Mouse (Mus musculus): Measurements from ENCODE around the gene Cgnl1. TPM values are rescaled to one million over a fixed set of nuclear protein-coding genes. Genes with fewer than 3 reads are reported as not detected.
A peak's percentile ranks its signal among the peaks of the same experiment; 100 is the strongest.

Cgnl1 gene
- total RNA-seq, 2 experiments from 2014 or later = 12.0 to 13.1 TPM

GRCm38 (mm10) chr9:71716995-71717394, 54.4 kb downstream of the Cgnl1 start:
- DNase-seq = no peak

- no peak for DNase-seq
Observed at GRCm38 (mm10) chr9:71710776-71711175, 60.6 kb downstream of the Cgnl1 start.

GRCm38 (mm10) chr9:71709199-71709598, 62.2 kb downstream of the Cgnl1 start:
- no peak for DNase-seq

- no peak for DNase-seq
Observed at GRCm38 (mm10) chr9:71707989-71708388, 63.4 kb downstream of the Cgnl1 start.

- no peak for DNase-seq
Observed at GRCm38 (mm10) chr9:71704332-71705014, 66.9 kb downstream of the Cgnl1 start.

GRCm38 (mm10) chr9:71699087-71699486, 72.3 kb downstream of the Cgnl1 start:
- DNase-seq = no peak

- DNase-seq = no peak
Observed at GRCm38 (mm10) chr9:71698116-71698515, 73.3 kb downstream of the Cgnl1 start.

GRCm38 (mm10) chr9:71697189-71697588, 74.2 kb downstream of the Cgnl1 start:
- no peak for DNase-seq

GRCm38 (mm10) chr9:71696762-71697161, 74.6 kb downstream of the Cgnl1 start:
- peak; percentile 14 for DNase-seq

GRCm38 (mm10) chr9:71695133-71695532, 76.3 kb downstream of the Cgnl1 start:
- no peak for DNase-seq

GRCm38 (mm10) chr9:71694223-71694622, 77.2 kb downstream of the Cgnl1 start:
- no peak for DNase-seq

- no peak for DNase-seq
Observed at GRCm38 (mm10) chr9:71693771-71694170, 77.6 kb downstream of the Cgnl1 start.

GRCm38 (mm10) chr9:71692165-71692564, 79.2 kb downstream of the Cgnl1 start:
- no peak for DNase-seq

GRCm38 (mm10) chr9:71689369-71690073, 81.9 kb downstream of the Cgnl1 start:
- no peak for DNase-seq

GRCm38 (mm10) chr9:71686463-71686862, 84.9 kb downstream of the Cgnl1 start:
- DNase-seq = no peak

GRCm38 (mm10) chr9:71684772-71685171, 86.6 kb downstream of the Cgnl1 start:
- no peak for DNase-seq

- DNase-seq = peak; percentile 27
Observed at GRCm38 (mm10) chr9:71680381-71680780, 91.0 kb downstream of the Cgnl1 start.

- DNase-seq = peak; percentile 59
Observed at GRCm38 (mm10) chr9:71679103-71679815, 92.1 kb downstream of the Cgnl1 start.

GRCm38 (mm10) chr9:71676988-71677688, 94.3 kb downstream of the Cgnl1 start:
- no peak for DNase-seq

GRCm38 (mm10) chr9:71675799-71676414, 95.5 kb downstream of the Cgnl1 start:
- no peak for DNase-seq

- no peak for DNase-seq
Observed at GRCm38 (mm10) chr9:71675216-71675615, 96.2 kb downstream of the Cgnl1 start.

- no peak for DNase-seq
Observed at GRCm38 (mm10) chr9:71674476-71674875, 96.9 kb downstream of the Cgnl1 start.
